In genomic region chr2:57982248-57982647, GRCm38 (mm10) we compare ENCODE assay signal across 22 mouse cellular contexts. TPM values are rescaled to one million over a fixed set of nuclear protein-coding genes. Genes with fewer than 3 reads are reported as not detected.
"Had no signal": no experiment of that assay in that cellular context is flagged by ENCODE, and none has a peak within 500 bp of the region (broad histone marks: within the 10 kb centered on the region; RNA-seq: fewer than 3 reads in every experiment).

No protein-coding gene starts in this region.

- ATAC-seq: liver, postnatal 0 days; midbrain, embryonic 16.5 days had no signal

- H3K27ac ChIP-seq: lung, embryonic 15.5 days; midbrain, embryonic 10.5 days; midbrain, embryonic 12.5 days; neural tube, embryonic 13.5 days; neural tube, embryonic 15.5 days; stomach, embryonic 15.5 days had no signal

- H3K4me3 ChIP-seq: lung, embryonic 15.5 days; midbrain, embryonic 10.5 days; midbrain, embryonic 12.5 days; myocyte; neural tube, embryonic 13.5 days; neural tube, embryonic 15.5 days; stomach, embryonic 15.5 days had no signal

- DNase-seq: liver, postnatal 0 days; lung, adult 2 months; lung, postnatal 10 days; lung, postnatal 4 days; midbrain, embryonic 14.5 days; retina, postnatal 1 day; right cerebral cortex, adult 18-20 months; right cerebral cortex, postnatal 25 days; right cerebral cortex, postnatal 4 days; thymus, adult 18-20 months; thymus, postnatal 14 days; thymus, postnatal 36 days had no signal

RNA-seq across cellular contexts. Expression of gene Galnt5, which starts 15.4 kb away (rescaled TPM):
- total RNA-seq: megakaryocyte, adult 5-6 weeks; megakaryocyte-erythroid progenitor cell, adult 5-6 weeks had no signal
- polyA plus RNA-seq: liver, postnatal 0 days; midbrain, embryonic 14.5 days; midbrain, embryonic 16.5 days had no signal
